Mouse (Mus musculus): ENCODE data around the gene Fam189b.
A peak's percentile ranks its signal among the peaks of the same experiment; 100 is the strongest.
"Not testable (repeated sequence)": the region's sequence is repeated elsewhere in the genome, so short reads cannot be mapped to it uniquely, and the experiment has no call there.

Fam189b gene

GRCm38 (mm10) chr3:89206695-89207094 is 23.8 kb downstream of the Fam189b start:
- DNase-seq: no peak

GRCm38 (mm10) chr3:89208075-89208657 is 25.2 kb downstream of the Fam189b start:
- no peak for DNase-seq

- DNase-seq: no peak
Observed at GRCm38 (mm10) chr3:89208736-89209135, 25.8 kb downstream of the Fam189b start.

- no peak for DNase-seq
Observed at GRCm38 (mm10) chr3:89209731-89210130, 26.8 kb downstream of the Fam189b start.

GRCm38 (mm10) chr3:89210162-89210561 is 27.2 kb downstream of the Fam189b start:
- DNase-seq: no peak

GRCm38 (mm10) chr3:89210731-89211130 is 27.8 kb downstream of the Fam189b start:
- no peak for DNase-seq

- DNase-seq: peak; percentile 93
Observed at GRCm38 (mm10) chr3:89213803-89214530, 31.0 kb downstream of the Fam189b start.

GRCm38 (mm10) chr3:89214681-89215411 is 31.9 kb downstream of the Fam189b start, which contains the start of gene Thbs3:
Gene Thbs3, plus strand, starts transcription at chr3:89215180.
- DNase-seq: peak; percentile 37

GRCm38 (mm10) chr3:89215853-89216252 is 32.9 kb downstream of the Fam189b start:
- peak; percentile 86 for DNase-seq

- not testable (repeated sequence) for DNase-seq
Observed at GRCm38 (mm10) chr3:89216407-89216806, 33.5 kb downstream of the Fam189b start.

- DNase-seq: no peak
Observed at GRCm38 (mm10) chr3:89218271-89218670, 35.3 kb downstream of the Fam189b start.

GRCm38 (mm10) chr3:89219546-89219945 is 36.6 kb downstream of the Fam189b start:
- DNase-seq: no peak

- no peak for DNase-seq
Observed at GRCm38 (mm10) chr3:89221167-89221566, 38.2 kb downstream of the Fam189b start.

GRCm38 (mm10) chr3:89224796-89225195 is 41.9 kb downstream of the Fam189b start:
- no peak for DNase-seq

GRCm38 (mm10) chr3:89225321-89225815 is 42.4 kb downstream of the Fam189b start:
- no peak for DNase-seq

- DNase-seq: no peak
Observed at GRCm38 (mm10) chr3:89225918-89226317, 43.0 kb downstream of the Fam189b start.

GRCm38 (mm10) chr3:89226361-89226760 is 43.4 kb downstream of the Fam189b start:
- DNase-seq: no peak

- no peak for DNase-seq
Observed at GRCm38 (mm10) chr3:89226900-89227299, 44.0 kb downstream of the Fam189b start, which contains the start of gene Mtx1. Gene Mtx1, minus strand, starts transcription at chr3:89227088.

GRCm38 (mm10) chr3:89227307-89228179 is 44.6 kb downstream of the Fam189b start:
- peak; percentile 70 for DNase-seq

- DNase-seq: peak; percentile 87
Observed at GRCm38 (mm10) chr3:89228180-89228549, 45.2 kb downstream of the Fam189b start.

- no peak for DNase-seq
Observed at GRCm38 (mm10) chr3:89228836-89229235, 45.9 kb downstream of the Fam189b start, which contains the start of gene Muc1. Gene Muc1, plus strand, starts transcription at chr3:89229057.

GRCm38 (mm10) chr3:89229276-89229675 is 46.3 kb downstream of the Fam189b start:
- no peak for DNase-seq

Measured in liver (tissue).